In the genomic region with DNA sequence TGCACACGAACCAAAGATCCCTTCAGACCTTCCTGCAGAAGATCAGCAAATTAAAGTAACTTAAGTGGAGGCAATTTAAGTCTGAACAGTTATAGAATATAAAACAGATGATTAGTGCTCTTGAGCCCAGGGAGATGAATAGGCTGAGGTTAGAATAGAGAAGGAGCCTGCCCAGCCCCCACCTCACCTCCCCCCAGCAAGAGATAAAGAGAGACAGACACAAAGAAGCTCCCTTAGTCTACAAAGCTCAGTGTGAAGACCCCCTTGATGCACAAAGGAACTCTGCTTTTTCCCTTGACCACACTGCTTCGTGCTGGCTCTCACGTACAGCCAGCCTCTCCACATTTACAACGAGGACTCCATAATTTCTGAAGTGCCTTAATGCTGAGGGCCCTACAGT, we compare ENCODE assay signal across 22 mouse cellular contexts.
DNase-seq lines count a peak whose midpoint lies in the region; ATAC-seq lines count a peak whose summit lies in the region.
"Had no signal": no experiment of that assay in that cellular context is flagged by ENCODE, and none has a peak within 500 bp of the region (broad histone marks: within the 10 kb centered on the region; RNA-seq: fewer than 3 reads in every experiment).

No protein-coding gene starts in this region.

- no peak for DNase-seq in embryonic facial prominence, embryonic 11.5 days (ENCODE audit: low spot score)
- no peak for DNase-seq in embryonic facial prominence, embryonic 10.5 days (ENCODE audit: low spot score)
- DNase-seq in forebrain, embryonic 11.5 days (ENCODE audit: low spot score): peak; percentile 50
- DNase-seq in ovary, postnatal 14 days (ENCODE audit: low spot score): no peak
- no peak for DNase-seq in lung, postnatal 14 days
- DNase-seq: cerebellum, adult 11-12 months; cerebellum, postnatal 25 days; gastrocnemius, adult 2 months; kidney, adult 2 months; layer of hippocampus, adult 9-11 months; lung, adult 18-20 months; lung, postnatal 10 days; thymus, postnatal 25 days had no signal

- H3K9me3 ChIP-seq in embryonic facial prominence, embryonic 11.5 days (replicated peaks; ENCODE audit: control insufficient read depth, low read length): no peaks in the 10 kb centered on the region
- peaks cover 6% of the 10 kb centered on the region; the same call in 1 of the 2 replicates for H3K9me3 ChIP-seq in embryonic facial prominence, embryonic 10.5 days
- no peaks in the 10 kb centered on the region; the same call in 1 of the 2 replicates for H3K9me3 ChIP-seq in forebrain, embryonic 11.5 days (ENCODE audit: control insufficient read depth, low read length)
- peaks cover 2% of the 10 kb centered on the region; the same call in 1 of the 2 replicates for H3K9me3 ChIP-seq in forebrain, embryonic 16.5 days (ENCODE audit: control insufficient read depth, low read length)
- H3K9me3 ChIP-seq in midbrain, embryonic 13.5 days: peaks cover 6% of the 10 kb centered on the region; the same call in 1 of the 2 replicates
- H3K9me3 ChIP-seq: embryonic facial prominence, embryonic 12.5 days; liver, embryonic 12.5 days; neural tube, embryonic 13.5 days had no signal

- WGBS in embryonic facial prominence, embryonic 11.5 days: 64% methylated on average over 4 of the region's 4 CpGs
- 69% methylated on average over 4 of the region's 4 CpGs for WGBS in embryonic facial prominence, embryonic 10.5 days
- 33% methylated on average over 4 of the region's 4 CpGs for WGBS in forebrain, embryonic 11.5 days
- 36% methylated on average over 4 of the region's 4 CpGs for WGBS in forebrain, embryonic 16.5 days
- 41% methylated on average over 4 of the region's 4 CpGs for WGBS in midbrain, embryonic 13.5 days

- no peaks in the 10 kb centered on the region for H3K4me1 ChIP-seq in embryonic facial prominence, embryonic 11.5 days (ENCODE audit: control insufficient read depth, insufficient read depth, low read length)
- H3K4me1 ChIP-seq in embryonic facial prominence, embryonic 10.5 days: no peaks in the 10 kb centered on the region
- no peaks in the 10 kb centered on the region for H3K4me1 ChIP-seq in forebrain, embryonic 11.5 days (replicated peaks; ENCODE audit: control insufficient read depth, insufficient read depth, low read length)
- H3K4me1 ChIP-seq in forebrain, embryonic 16.5 days (replicated peaks; ENCODE audit: control insufficient read depth, insufficient read depth, low read length): no peaks in the 10 kb centered on the region
- H3K4me1 ChIP-seq in midbrain, embryonic 13.5 days (replicated peaks): peaks cover 3% of the 10 kb centered on the region; the same call in 1 of the 2 replicates
- H3K4me1 ChIP-seq: embryonic facial prominence, embryonic 12.5 days; limb, embryonic 13.5 days; liver, embryonic 12.5 days; neural tube, embryonic 13.5 days had no signal

- no peak overlapping the region for H3K4me3 ChIP-seq in embryonic facial prominence, embryonic 11.5 days (ENCODE audit: low read depth, low read length)
- H3K4me3 ChIP-seq in embryonic facial prominence, embryonic 10.5 days: no peak overlapping the region
- no peak overlapping the region for H3K4me3 ChIP-seq in forebrain, embryonic 11.5 days (ENCODE audit: low read depth, low read length)
- H3K4me3 ChIP-seq in forebrain, embryonic 16.5 days (replicated peaks; ENCODE audit: low read length): no peak overlapping the region
- H3K4me3 ChIP-seq in midbrain, embryonic 13.5 days (replicated peaks): no peak overlapping the region
- H3K4me3 ChIP-seq: embryonic facial prominence, embryonic 12.5 days; gastrocnemius, adult 2 months; limb, embryonic 13.5 days; liver, embryonic 12.5 days; neural tube, embryonic 13.5 days had no signal

- no peaks in the 10 kb centered on the region for H3K36me3 ChIP-seq in embryonic facial prominence, embryonic 11.5 days (replicated peaks; ENCODE audit: control insufficient read depth, insufficient read depth, low read depth, low read length)
- no peaks in the 10 kb centered on the region for H3K36me3 ChIP-seq in embryonic facial prominence, embryonic 10.5 days (replicated peaks)
- H3K36me3 ChIP-seq in forebrain, embryonic 11.5 days (ENCODE audit: control insufficient read depth, insufficient read depth, low read length): no peaks in the 10 kb centered on the region
- no peaks in the 10 kb centered on the region for H3K36me3 ChIP-seq in forebrain, embryonic 16.5 days (ENCODE audit: control insufficient read depth, insufficient read depth)
- H3K36me3 ChIP-seq in midbrain, embryonic 13.5 days: no peaks in the 10 kb centered on the region
- H3K36me3 ChIP-seq: embryonic facial prominence, embryonic 12.5 days; limb, embryonic 13.5 days; liver, embryonic 12.5 days; neural tube, embryonic 13.5 days had no signal

- H3K27ac ChIP-seq in embryonic facial prominence, embryonic 11.5 days (replicated peaks; ENCODE audit: low read depth, low read length): no peak overlapping the region
- H3K27ac ChIP-seq in embryonic facial prominence, embryonic 10.5 days (replicated peaks): no peak overlapping the region
- H3K27ac ChIP-seq in forebrain, embryonic 11.5 days (ENCODE audit: low read depth, low read length): 0 out of 2 replicates have a peak overlapping the region, but pooled peaks have one; percentile 60
- no peak overlapping the region for H3K27ac ChIP-seq in forebrain, embryonic 16.5 days (ENCODE audit: low read length)
- peak overlapping the region; percentile 35; the same call in 1 of the 2 replicates for H3K27ac ChIP-seq in midbrain, embryonic 13.5 days
- H3K27ac ChIP-seq: gastrocnemius, adult 2 months; kidney, postnatal 0 days; limb, embryonic 13.5 days; liver, embryonic 12.5 days; neural tube, embryonic 13.5 days had no signal

- no peak overlapping the region for H3K4me2 ChIP-seq in embryonic facial prominence, embryonic 11.5 days (ENCODE audit: low read depth, low read length)
- no peak overlapping the region for H3K4me2 ChIP-seq in forebrain, embryonic 11.5 days (ENCODE audit: low read depth, low read length, severe bottlenecking)
- H3K4me2 ChIP-seq in forebrain, embryonic 16.5 days (ENCODE audit: low read length): no peak overlapping the region
- H3K4me2 ChIP-seq in midbrain, embryonic 13.5 days (replicated peaks): no peak overlapping the region
- H3K4me2 ChIP-seq: embryonic facial prominence, embryonic 12.5 days; limb, embryonic 13.5 days; liver, embryonic 12.5 days; neural tube, embryonic 13.5 days had no signal

- H3K9ac ChIP-seq in embryonic facial prominence, embryonic 11.5 days (replicated peaks; ENCODE audit: low read length): no peak overlapping the region
- no peak overlapping the region for H3K9ac ChIP-seq in forebrain, embryonic 11.5 days (ENCODE audit: low read length)
- H3K9ac ChIP-seq in forebrain, embryonic 16.5 days (replicated peaks; ENCODE audit: low read depth, low read length): no peak overlapping the region
- no peak overlapping the region for H3K9ac ChIP-seq in midbrain, embryonic 13.5 days (replicated peaks)
- H3K9ac ChIP-seq: embryonic facial prominence, embryonic 12.5 days; limb, embryonic 13.5 days; liver, embryonic 12.5 days; neural tube, embryonic 13.5 days had no signal

- ATAC-seq in embryonic facial prominence, embryonic 11.5 days (replicated peaks; ENCODE audit: insufficient number of reproducible peaks, low FRiP score, low TSS enrichment, low read depth): peak; percentile 48; the same call in 1 of the 2 replicates
- peak; percentile 76 for ATAC-seq in forebrain, embryonic 11.5 days (replicated peaks; ENCODE audit: low FRiP score)
- ATAC-seq in forebrain, embryonic 16.5 days: 0 out of 2 replicates have a peak, but pooled peaks have one; percentile 26
- peak; percentile 93 for ATAC-seq in midbrain, embryonic 13.5 days
- ATAC-seq in monocyte, adult 5-6 weeks (replicated peaks; ENCODE audit: insufficient number of reproducible peaks, low FRiP score, low TSS enrichment, poor library complexity, severe bottlenecking): no peak
- ATAC-seq: CD4-positive, CD25-positive, alpha-beta regulatory T cell, adult 4 months; liver, embryonic 12.5 days had no signal

- no peaks in the 10 kb centered on the region for H3K27me3 ChIP-seq in embryonic facial prominence, embryonic 11.5 days (ENCODE audit: control insufficient read depth, insufficient read depth, low read length)
- no peaks in the 10 kb centered on the region for H3K27me3 ChIP-seq in embryonic facial prominence, embryonic 10.5 days (replicated peaks; ENCODE audit: low read depth, poor library complexity, severe bottlenecking)
- H3K27me3 ChIP-seq in forebrain, embryonic 11.5 days (ENCODE audit: control insufficient read depth, insufficient read depth, low read length): no peaks in the 10 kb centered on the region
- H3K27me3 ChIP-seq in forebrain, embryonic 16.5 days (replicated peaks; ENCODE audit: control insufficient read depth, insufficient read depth, low read length): no peaks in the 10 kb centered on the region
- no peaks in the 10 kb centered on the region for H3K27me3 ChIP-seq in midbrain, embryonic 13.5 days
- H3K27me3 ChIP-seq: embryonic facial prominence, embryonic 12.5 days; limb, embryonic 13.5 days; liver, embryonic 12.5 days; neural tube, embryonic 13.5 days had no signal

Comparison
In these comparisons a context has a peak if more than half of its experiments do, and no peak if none do; other contexts are left out.
1. H3K27ac ChIP-seq: peak in forebrain, embryonic 11.5 days (single experiment) and midbrain, embryonic 13.5 days (single experiment); none in embryonic facial prominence, embryonic 11.5 days (single experiment), embryonic facial prominence, embryonic 10.5 days (single experiment) and forebrain, embryonic 16.5 days (single experiment).